Mouse (Mus musculus) bone marrow macrophage, adult 2 months (primary cell): ENCODE results near the gene Ccnb1.

Source experiments
- CTCF ChIP-seq: IDR thresholded peaks from 2 replicates; pipeline ENCODE4 v1.5.1; 2012; ENCODE audit warnings: low read depth, mild to moderate bottlenecking, low read length, moderate library complexity
- POLR2A ChIP-seq: IDR thresholded peaks from 2 replicates; pipeline ENCODE4 v1.6.1; 2012; ENCODE audit warnings: mild to moderate bottlenecking, low read depth, low read length, borderline replicate concordance

GRCm38 (mm10) chr13:100776710-100777109, 9.7 kb downstream of the Ccnb1 start:
- TF ChIP-seq POLR2A (no peak), CTCF (no peak)
